Mouse (Mus musculus): ENCODE data around the gene Ncoa7.

Gene Ncoa7

GRCm38 (mm10) chr10:30745238-30745974 lies 57.7 kb downstream of the Ncoa7 start:
- DNase-seq (ENCODE audit: low spot score) = no peak

DNA sequence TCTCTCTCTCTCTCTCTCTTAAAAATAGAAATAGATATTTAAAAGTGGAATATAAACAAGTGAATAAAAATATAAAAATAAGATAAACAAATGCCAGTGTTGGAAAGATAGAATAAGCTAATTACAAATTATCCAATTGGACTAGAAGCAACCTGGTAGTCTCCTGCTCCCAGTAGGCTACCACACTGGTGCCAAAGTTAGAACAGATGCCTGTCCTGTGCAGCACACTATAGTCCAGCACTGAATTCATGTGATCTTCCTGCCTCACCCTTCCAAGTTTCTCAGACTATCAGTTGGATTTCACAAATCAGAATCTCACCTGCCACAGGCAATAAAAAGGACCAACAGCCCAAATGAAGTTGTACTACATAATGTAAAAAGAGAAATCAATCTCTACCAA lies 59.9 kb downstream of the Ncoa7 start:
- DNase-seq (ENCODE audit: low spot score) = no peak

DNA sequence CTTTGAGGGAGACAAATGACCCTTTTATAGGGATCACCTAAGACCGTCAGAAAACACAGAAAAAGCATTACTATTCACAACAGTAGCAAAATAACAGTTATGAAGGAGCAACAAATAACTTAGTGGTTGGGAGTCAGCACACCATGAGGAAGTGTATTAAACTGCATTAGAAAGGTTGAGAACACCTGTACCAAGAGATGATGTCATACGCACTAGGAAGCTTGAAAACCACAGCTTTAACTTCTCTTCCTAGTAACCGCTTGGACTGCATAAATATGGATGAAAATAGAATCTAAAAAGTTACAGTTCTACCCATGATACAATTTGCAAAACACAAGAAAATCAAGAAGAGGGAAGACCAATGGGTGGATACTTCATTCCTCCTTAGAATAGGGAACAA lies 64.7 kb downstream of the Ncoa7 start:
- no peak for DNase-seq (ENCODE audit: low spot score)

DNA sequence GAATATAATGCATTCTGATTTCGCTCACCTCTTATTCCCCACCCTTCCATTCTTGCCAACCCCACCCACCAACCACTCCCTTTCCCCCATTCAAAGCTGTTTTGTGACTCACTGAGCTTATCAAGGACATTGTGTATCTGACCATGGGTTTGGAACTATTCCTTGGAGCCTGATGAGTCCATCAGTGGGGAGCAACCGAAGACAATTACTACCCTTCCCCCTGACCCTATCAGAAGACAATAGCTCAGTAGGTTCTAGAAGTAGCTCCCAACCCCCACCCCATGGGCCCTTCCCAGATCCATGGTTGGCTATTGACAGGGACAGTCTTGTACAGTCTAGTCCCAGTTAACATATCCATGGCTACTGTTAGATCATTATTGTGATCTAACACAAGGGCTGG lies 65.8 kb downstream of the Ncoa7 start:
- DNase-seq (ENCODE audit: low spot score) = no peak

DNA sequence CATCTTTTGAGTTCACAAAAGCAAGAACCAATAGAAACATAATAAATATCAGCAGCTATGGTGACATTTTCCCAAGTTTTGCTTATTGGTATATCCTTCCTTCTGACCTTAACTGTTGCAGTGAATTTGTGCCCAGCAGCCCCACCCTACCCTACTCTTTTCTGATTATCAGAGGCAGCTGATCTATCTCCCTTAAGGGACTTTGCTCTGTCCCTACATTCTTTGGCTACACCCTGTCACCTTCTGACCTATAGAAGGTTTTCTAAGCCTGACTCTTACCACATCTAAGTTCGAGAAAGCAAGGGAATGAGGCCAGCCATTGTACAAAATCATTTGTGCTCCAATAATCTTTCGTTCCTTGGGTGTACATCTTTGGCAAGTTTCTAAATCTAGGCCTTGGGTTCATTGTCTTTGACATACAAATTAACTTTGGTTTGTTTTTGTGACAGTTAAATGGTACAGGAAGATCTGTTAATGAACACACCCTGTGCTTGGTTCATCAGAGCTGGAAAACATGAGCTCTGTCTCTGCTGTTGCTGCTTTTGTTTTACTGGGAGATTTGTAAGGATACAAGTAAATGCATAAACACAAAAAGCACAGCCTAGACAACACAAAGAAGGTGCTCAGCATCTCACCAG lies 69.9 kb downstream of the Ncoa7 start:
- DNase-seq (ENCODE audit: low spot score) = no peak

DNA sequence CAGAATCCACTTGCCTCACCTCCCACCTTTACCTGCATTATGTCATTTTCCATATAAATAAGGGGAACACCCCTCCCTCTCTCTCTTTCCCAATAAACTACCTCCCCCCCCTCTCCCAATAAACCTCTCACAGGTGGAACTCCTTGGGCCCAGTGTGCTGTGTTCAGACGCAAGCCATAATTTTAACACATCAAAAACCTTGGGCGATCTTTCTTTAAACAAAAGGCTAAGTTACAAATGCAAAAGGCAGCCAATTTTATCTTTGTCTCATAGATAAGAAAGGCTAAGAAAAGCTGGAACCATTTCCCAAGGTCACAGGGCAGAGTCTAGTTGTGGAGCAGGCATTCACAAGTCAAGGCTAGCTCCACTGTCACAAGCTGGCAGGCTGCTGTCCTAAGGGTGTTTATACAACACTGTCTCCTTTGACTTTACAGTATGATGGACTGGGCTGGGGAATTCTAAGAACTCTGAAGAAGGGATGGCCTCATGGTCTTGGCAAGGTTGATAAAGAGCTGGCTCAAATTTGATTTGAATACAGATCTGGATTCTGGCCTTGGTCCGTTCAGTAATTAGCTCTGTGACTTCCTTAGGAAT lies 71.7 kb downstream of the Ncoa7 start:
- no peak for DNase-seq (ENCODE audit: low spot score)

GRCm38 (mm10) chr10:30730791-30731190 lies 72.3 kb downstream of the Ncoa7 start:
- DNase-seq (ENCODE audit: low spot score) = no peak

DNA sequence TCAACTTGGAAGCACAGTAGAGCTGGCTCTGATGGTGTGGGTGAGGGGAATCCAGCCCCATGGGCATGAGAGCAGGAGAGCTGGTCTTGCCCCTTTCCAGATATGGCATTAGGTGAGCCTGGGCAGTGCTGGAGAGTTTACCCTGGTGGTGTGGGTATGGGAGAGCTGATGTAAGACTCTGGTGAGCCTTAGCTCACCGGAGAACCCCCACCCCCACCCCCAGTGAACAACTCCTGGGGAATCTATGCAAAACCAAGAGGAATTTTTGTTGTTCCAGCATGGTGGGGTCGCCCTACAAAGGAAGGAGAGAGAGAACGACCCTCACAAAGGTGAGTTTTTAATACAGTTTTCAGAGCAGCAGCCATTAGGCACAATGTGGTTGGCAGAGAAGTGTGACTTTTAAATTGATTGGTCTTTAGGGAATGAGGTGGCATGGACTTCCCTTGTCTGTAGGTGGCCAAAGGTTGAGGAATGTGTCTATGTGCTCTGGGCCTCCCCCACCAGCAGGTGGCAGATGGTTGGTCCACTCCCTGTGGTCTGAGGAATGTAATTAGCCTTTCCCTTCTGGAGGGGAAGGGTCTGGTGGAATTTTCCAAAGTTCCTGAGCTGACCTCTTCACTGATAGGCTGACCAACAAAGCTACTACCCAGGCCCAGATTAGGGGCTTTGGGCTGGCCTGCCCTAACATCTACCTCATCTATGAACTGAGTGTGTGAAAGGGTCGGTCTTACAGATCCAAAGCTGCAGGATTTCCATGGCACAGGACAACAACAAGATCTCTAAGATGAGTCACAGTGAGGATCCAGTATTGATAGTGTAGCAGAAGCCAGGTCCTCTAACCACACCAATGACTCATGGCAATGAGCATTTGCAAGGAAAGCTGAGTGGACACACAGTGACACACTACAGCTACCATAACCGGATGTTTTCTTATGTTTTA lies 73.7 kb downstream of the Ncoa7 start:
- no peak for DNase-seq (ENCODE audit: low spot score)

DNA sequence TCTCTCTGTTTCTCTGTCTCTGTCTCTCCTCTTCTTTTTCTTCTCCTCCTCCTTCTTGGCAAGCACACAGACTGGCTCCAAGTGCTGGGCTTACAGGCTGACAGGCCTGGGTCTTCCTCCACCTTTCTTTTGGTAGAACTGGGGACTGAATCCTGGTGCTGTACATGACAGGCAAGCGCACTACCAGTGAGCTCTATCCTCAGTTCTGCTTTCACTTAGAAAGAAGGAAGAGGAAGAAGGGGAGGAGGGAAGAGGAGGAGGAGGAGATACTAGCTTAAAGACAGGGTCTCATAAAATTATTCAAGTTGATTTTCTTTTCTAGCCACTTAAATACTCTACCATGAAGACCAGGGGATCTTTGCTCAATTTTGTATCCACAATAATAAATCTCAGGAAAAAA lies 80.1 kb downstream of the Ncoa7 start:
- no peak for DNase-seq (ENCODE audit: low spot score)

- no peak for DNase-seq (ENCODE audit: low spot score)
Measured at GRCm38 (mm10) chr10:30720556-30720955, 82.6 kb downstream of the Ncoa7 start.

GRCm38 (mm10) chr10:30719947-30720346 lies 83.2 kb downstream of the Ncoa7 start:
- no peak for DNase-seq (ENCODE audit: low spot score)

GRCm38 (mm10) chr10:30718703-30719340 lies 84.3 kb downstream of the Ncoa7 start:
- DNase-seq (ENCODE audit: low spot score) = peak; percentile 20

DNA sequence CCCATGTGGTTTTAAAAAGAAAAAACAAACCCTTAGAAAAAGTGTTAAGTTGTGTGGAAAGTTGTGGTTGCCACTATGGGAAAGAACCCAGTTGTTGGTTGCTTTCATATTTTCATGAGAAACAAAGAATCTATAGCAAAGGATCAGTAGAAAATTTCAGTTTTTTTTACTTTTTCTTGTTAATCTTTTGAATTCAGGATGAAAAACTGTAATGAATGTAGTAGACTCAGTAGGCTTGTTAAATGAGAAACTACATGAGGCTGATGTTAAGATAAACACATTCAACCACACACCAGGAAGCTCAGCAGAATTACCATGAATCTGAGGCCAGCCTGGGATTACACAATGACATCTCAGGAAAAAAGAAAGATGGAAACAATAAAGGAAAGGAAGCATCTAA lies 87.0 kb downstream of the Ncoa7 start:
- DNase-seq (ENCODE audit: low spot score) = no peak

DNA sequence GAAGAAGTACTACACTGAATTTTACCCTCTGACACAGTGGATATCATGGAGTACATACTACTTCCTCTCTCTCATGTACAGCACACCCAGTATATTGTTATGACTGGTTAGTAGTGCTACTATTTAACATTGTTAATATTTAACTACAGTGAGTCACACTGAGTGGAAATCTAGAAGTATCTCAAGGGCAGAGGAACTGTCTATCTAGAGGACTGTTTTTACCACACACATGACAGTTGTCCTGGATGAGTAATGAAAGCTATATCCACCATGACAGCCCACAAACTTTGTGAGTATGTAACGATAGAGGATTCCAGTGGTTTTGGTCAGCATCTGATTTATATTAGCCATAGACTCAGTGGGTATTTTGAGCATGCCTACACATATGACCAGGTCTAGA lies 90.6 kb downstream of the Ncoa7 start:
- DNase-seq (ENCODE audit: low spot score) = no peak

GRCm38 (mm10) chr10:30709846-30710403 lies 93.2 kb downstream of the Ncoa7 start:
- no peak for DNase-seq (ENCODE audit: low spot score)

DNA sequence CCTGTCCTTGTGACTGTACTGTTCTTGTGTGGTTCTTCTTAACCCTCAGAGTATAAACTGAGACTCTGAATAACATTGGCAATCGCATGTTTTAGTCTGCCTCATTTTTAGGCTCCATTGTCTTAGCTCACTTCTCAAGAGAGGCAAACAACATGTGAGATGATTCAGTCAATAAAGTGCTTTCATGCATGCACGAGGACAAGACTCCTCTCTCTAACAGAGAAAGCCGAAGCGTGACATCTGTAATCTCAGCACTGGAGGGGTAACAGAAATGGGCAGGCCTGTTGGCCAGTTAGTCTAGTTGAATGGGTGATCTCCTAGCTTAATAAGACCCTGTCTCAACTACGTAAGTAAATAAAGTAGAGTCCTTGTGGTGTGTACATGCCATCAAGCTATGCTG lies 95.1 kb downstream of the Ncoa7 start:
- no peak for DNase-seq (ENCODE audit: low spot score)

- no peak for DNase-seq (ENCODE audit: low spot score)
Measured at GRCm38 (mm10) chr10:30702663-30703062, 100.5 kb downstream of the Ncoa7 start.

GRCm38 (mm10) chr10:30686862-30687261 lies 116.3 kb downstream of the Ncoa7 start:
- no peak for DNase-seq (ENCODE audit: low spot score)

DNA sequence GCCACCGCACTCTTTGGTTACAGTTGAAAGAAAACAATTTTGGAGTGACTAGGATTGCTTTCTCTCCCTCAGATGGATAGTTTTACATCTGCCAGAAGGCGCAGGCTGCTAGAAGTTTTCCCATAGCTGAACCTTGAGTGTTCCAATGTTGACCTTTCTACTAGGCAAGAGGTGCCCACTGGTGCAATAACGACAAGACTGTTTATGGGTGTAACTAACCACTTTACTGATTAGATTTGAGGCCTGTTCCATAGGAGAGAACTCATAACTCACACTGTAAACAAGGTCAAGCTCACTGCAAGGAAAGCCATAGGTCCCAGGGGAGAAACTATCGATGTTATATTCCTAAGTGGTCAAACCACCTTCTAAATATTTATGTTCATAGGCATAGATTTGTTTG lies 119.7 kb downstream of the Ncoa7 start:
- no peak for DNase-seq (ENCODE audit: low spot score)

GRCm38 (mm10) chr10:30679756-30680155 lies 123.4 kb downstream of the Ncoa7 start:
- DNase-seq (ENCODE audit: low spot score) = no peak

DNA sequence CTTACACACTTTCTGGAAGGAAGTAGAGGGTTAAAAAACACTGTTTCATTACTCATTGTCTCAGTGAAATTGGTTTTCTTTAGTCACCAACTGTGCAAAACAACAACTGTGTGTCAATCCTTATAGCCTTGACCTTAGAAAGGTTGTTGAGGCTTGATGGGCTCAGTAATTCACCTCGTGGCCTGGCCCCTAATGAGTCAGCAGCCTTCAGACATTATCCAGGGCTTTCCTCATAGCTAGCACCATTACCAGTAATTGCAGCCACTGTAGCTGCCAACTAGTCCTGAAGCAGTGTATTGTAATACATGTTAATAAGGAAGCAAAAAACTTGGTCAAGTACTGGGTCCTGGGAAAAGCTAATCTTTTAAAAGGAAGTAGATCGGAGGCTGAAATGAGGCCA lies 125.1 kb downstream of the Ncoa7 start:
- no peak for DNase-seq (ENCODE audit: low spot score)

DNA sequence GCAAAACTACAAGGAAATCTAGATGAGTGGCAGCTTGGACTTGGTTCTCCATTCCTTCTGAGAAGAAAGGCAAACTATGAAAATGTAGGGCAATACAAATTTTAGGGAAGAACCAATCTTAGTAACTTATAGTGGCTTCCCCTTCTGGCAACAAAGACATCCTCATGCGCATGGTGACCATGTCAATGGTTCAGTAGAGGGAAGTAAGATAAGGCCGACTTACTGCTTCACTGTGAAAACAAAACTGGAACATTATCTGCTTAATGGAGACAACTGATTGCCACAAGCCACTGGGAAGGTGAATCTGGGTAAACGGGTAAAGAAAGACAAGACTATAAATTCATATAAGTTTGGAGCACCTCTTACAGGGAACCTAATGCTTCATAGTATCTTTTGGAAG lies 128.3 kb downstream of the Ncoa7 start:
- no peak for DNase-seq (ENCODE audit: low spot score)

Measured in urinary bladder, postnatal 14 days (tissue).